Comparison of ENCODE assay signal across 1 mouse cellular context in the genomic region with DNA sequence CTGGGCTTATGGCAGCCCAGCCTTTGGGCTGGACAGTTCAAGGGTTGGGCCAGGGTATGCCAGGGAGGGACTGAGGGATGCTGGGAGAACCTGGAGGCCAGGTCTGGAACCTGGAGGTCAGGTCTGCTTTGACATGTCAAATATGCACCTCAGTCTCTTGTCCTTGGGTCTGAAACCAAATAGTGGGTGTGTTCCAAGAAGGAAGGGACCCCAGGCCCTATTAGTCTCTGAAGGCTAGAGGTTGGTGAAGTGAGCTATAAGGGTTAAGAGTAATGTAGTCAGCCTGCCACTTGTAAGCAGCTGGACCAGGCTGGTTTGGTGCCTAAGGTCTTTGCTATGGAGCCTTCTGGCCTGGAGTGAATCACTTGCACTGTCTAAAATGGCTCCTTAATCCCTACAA.
TF ChIP-seq lines count a peak whose summit lies in the region.

No protein-coding gene starts in this region.

TF ChIP-seq in CH12.LX, 34 proteins besides CTCF, POLR2A, EP300 and RAD21 (continued from another document):
- no peak for TF ChIP-seq MEF2A (IDR thresholded peaks at IDR 0.05; ENCODE audit: borderline replicate concordance, low read depth, low read length)
- no peak for TF ChIP-seq HCFC1 (IDR thresholded peaks at IDR 0.05; ENCODE audit: low read depth, low read length)
- TF ChIP-seq USF2 (conservative IDR thresholded peaks at IDR 0.05; ENCODE audit: low read depth, low read length), result no peak
- no peak for TF ChIP-seq KAT2A (IDR thresholded peaks at IDR 0.05; ENCODE audit: insufficient replicate concordance, low read length)
- TF ChIP-seq TCF12 (IDR thresholded peaks at IDR 0.05; ENCODE audit: low read depth, low read length), result no peak
- TF ChIP-seq BHLHE40 (IDR thresholded peaks at IDR 0.05; ENCODE audit: low read depth, low read length), result no peak
